Mouse (Mus musculus) mammary gland, adult 2 months (tissue): Measurements from ENCODE around the gene AY761184. TPM values are rescaled to one million over a fixed set of nuclear protein-coding genes. Genes with fewer than 3 reads are reported as not detected.

ENCODE experiments used
- polyA plus RNA-seq: library from polyadenylated mRNA; depleted of rRNA; stranded (reverse); fragments of >200 nt; gene quantifications from 2 replicates; pipeline ENCODE4 v1.2.3, GENCODE M21; 2012; ENCODE audit warnings: low replicate concordance; rRNA removed

The AY761184 gene
- polyA plus RNA-seq = not detected in 2 replicates

GRCm38 (mm10) chr8:21703545-21703944 is at the start of gene AY761184:
AY761184 (minus strand) TSS chr8:21703645.

DNA sequence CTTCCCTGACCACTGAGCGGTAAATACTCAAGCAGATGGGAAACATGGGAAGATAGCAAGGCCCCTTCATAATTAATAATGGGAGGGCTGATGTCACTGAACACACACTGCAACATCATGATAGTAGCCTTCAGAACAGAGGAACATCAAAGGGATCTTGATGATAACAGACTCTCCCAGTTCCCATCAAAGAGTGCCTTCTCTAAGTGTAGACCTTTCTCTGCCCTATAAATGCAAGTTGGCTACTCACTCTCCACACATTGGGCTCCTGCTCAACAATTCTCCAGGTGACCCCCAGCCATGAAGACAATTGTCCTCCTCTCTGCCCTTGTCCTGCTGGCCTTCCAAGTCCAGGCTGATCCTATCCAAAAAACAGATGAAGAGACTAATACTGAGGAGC is 37.9 kb downstream of the AY761184 start, which contains the start of gene Defa34:
Defa34 (plus strand) TSS at position 301 of the 400 bp plus-strand sequence.

GRCm38 (mm10) chr8:21655480-21655879 is 48.0 kb downstream of the AY761184 start, which contains the start of gene Defa17:
Defa17 (plus strand) TSS chr8:21655780.

Other genes starting within 250 kb of the AY761184 start
- not detected in 2 replicates for gene Gm7849, start 247.1 kb downstream of the AY761184 start, polyA plus RNA-seq
- gene Defa20, start 194.4 kb downstream of the AY761184 start, polyA plus RNA-seq = not detected in 2 replicates
- gene Defa32, start 174.6 kb downstream of the AY761184 start, polyA plus RNA-seq = not detected in 2 replicates
- gene Defa37, start 138.3 kb downstream of the AY761184 start, polyA plus RNA-seq = not detected in 2 replicates
- gene Defa28, start 120.6 kb downstream of the AY761184 start, polyA plus RNA-seq = not detected in 2 replicates
- gene Gm7861, start 109.1 kb downstream of the AY761184 start, polyA plus RNA-seq = not detected in 2 replicates
- not detected in 2 replicates for gene Defa26, start 85.5 kb downstream of the AY761184 start, polyA plus RNA-seq
- not detected in 2 replicates for gene Defa17, start 47.9 kb downstream of the AY761184 start, polyA plus RNA-seq
- not detected in 2 replicates for gene Defa34, start 37.8 kb downstream of the AY761184 start, polyA plus RNA-seq
- not detected in 2 replicates for gene Defa24, start 30.8 kb upstream of the AY761184 start, polyA plus RNA-seq
- gene Defb50, start 119.9 kb upstream of the AY761184 start, polyA plus RNA-seq = 0.96 TPM in 1 of 2 replicates, not detected in the other
- not detected in 2 replicates for gene Defb2, start 136.3 kb upstream of the AY761184 start, polyA plus RNA-seq
- gene Defb10, start 155.3 kb upstream of the AY761184 start, polyA plus RNA-seq = not detected in 2 replicates
- gene Defb9, start 181.8 kb upstream of the AY761184 start, polyA plus RNA-seq = not detected in 2 replicates
- gene Defb11, start 202.8 kb upstream of the AY761184 start, polyA plus RNA-seq = not detected in 2 replicates
- gene Defb15, start 229.1 kb upstream of the AY761184 start, polyA plus RNA-seq = not detected in 2 replicates
- not detected in 2 replicates for gene Defb35, start 234.7 kb upstream of the AY761184 start, polyA plus RNA-seq
- gene Defb13, start 243.1 kb upstream of the AY761184 start, polyA plus RNA-seq = not detected in 2 replicates